Mouse (Mus musculus): ENCODE results near the gene Nelfe. TPM values are rescaled to one million over a fixed set of nuclear protein-coding genes. Genes with fewer than 3 reads are reported as not detected.

Nelfe gene
- polyA plus RNA-seq, 1 experiment, result 18.3 TPM

DNA sequence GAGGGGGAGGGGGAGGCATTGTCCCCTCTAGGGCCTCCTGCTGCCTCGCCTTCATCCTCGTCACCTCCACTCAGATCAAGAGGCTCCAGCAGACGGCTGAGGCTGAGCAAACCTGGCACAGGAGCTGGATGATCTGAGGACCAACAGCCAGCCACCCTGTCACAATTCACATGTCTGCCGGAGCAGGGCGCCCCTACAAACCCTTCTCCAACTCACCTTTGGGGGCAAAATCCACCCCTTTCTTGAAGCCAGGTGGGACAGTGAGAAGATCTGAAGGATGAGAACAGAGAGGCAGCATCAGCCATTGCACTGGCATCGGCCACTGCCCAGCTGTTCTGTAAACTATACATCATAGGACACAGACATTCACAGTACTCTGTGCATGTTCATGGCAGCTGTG lies 3.0 kb upstream of the Nelfe start:
- peaks cover 7% of the 10 kb centered on the region; the same call in 1 of the 2 replicates for H3K4me1 ChIP-seq (ENCODE audit: control insufficient read depth, insufficient read depth, insufficient read length, low read length)
- H3K27me3 ChIP-seq (ENCODE audit: control insufficient read depth, insufficient read depth, low read length), result no peaks in the 10 kb centered on the region
- H3K27ac ChIP-seq (ENCODE audit: insufficient read depth, low read depth, low read length), result no peak overlapping the region
- TF ChIP-seq CTCF (IDR thresholded peaks at IDR 0.05; ENCODE audit: extremely low read depth, insufficient read length, insufficient replicate concordance, low read depth, low read length) (no peak), POLR2A (IDR thresholded peaks at IDR 0.05; ENCODE audit: low read depth, low read length) (no peak)
- no peak overlapping the region for H3K4me3 ChIP-seq (ENCODE audit: low read depth, low read length)
- WGBS, result 88% methylated on average over 6 of the region's 6 CpGs
- peaks cover 50% of the 10 kb centered on the region for H3K36me3 ChIP-seq (ENCODE audit: control insufficient read depth, insufficient read depth, low read length)

DNA sequence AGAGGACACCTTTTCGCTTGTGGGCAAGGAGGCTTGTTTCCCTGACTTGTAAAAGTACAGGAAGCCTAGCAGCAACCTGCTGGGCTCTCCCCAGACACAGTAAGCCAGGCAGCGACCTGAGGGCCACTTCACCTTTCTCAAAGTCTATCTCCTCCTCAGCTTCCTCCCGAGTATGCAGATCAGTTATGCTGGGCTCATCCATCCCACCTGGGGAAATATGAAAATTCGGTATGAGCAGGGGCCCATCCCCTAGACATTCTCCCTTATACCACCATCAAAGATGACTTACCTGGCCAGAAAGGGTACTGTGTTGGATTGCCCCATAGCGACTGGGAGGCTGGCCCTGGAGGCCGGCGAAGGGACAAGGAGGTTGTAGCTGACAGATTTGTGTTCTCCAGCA lies 2.6 kb upstream of the Nelfe start:
- Histone ChIP-seq H3K4me3 (ENCODE audit: low read depth, low read length) (no peak overlapping the region), H3K27me3 (ENCODE audit: control insufficient read depth, insufficient read depth, low read length) (no peaks in the 10 kb centered on the region), H3K27ac (ENCODE audit: insufficient read depth, low read depth, low read length) (no peak overlapping the region), H3K36me3 (ENCODE audit: control insufficient read depth, insufficient read depth, low read length) (peaks cover 50% of the 10 kb centered on the region), H3K4me1 (ENCODE audit: control insufficient read depth, insufficient read depth, insufficient read length, low read length) (peaks cover 7% of the 10 kb centered on the region; the same call in 1 of the 2 replicates)
- 92% methylated on average over 7 of the region's 7 CpGs for WGBS
- TF ChIP-seq CTCF (IDR thresholded peaks at IDR 0.05; ENCODE audit: extremely low read depth, insufficient read length, insufficient replicate concordance, low read depth, low read length) (no peak), POLR2A (IDR thresholded peaks at IDR 0.05; ENCODE audit: low read depth, low read length) (no peak)

DNA sequence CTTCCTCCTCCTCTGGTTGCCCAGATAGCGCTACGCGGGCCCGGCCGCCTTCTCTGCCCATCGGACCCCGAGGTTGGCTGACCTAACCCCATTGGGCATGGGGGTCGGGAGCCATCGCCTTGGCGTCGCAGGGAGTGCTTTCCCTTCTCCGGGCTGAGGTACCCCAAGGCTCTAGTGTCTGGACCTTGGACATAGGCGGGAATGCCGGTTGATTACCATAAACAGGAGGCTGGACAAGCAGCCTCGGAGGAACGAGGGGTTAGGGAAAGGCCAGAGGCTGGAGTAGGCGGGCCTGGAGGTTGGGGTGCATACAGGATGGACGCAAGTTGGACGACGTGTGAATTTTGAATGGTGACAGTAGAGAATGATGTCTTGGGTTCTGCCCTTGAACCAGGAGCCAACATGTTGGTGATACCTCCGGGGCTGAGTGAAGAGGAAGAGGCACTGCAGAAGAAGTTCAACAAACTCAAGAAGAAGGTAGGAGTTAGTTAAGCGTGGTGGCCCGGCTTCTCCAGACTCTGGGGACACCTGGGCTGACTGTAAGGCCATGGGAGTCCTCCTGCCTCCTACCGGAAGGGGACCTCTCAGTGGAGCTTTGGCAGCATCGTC lies 430 bp downstream of the Nelfe start:
- Histone ChIP-seq H3K27ac (ENCODE audit: insufficient read depth, low read depth, low read length) (peak overlapping the region; percentile 60), H3K4me1 (ENCODE audit: control insufficient read depth, insufficient read depth, insufficient read length, low read length) (peaks cover 7% of the 10 kb centered on the region; the same call in 1 of the 2 replicates), H3K36me3 (ENCODE audit: control insufficient read depth, insufficient read depth, low read length) (peaks cover 43% of the 10 kb centered on the region), H3K4me3 (ENCODE audit: low read depth, low read length) (peak overlapping the region; percentile 74), H3K27me3 (ENCODE audit: control insufficient read depth, insufficient read depth, low read length) (no peaks in the 10 kb centered on the region)
- 2% methylated on average over 25 of the region's 25 CpGs for WGBS
- TF ChIP-seq CTCF (IDR thresholded peaks at IDR 0.05; ENCODE audit: extremely low read depth, insufficient read length, insufficient replicate concordance, low read depth, low read length) (no peak), POLR2A (IDR thresholded peaks at IDR 0.05; ENCODE audit: low read depth, low read length) (no peak)

DNA sequence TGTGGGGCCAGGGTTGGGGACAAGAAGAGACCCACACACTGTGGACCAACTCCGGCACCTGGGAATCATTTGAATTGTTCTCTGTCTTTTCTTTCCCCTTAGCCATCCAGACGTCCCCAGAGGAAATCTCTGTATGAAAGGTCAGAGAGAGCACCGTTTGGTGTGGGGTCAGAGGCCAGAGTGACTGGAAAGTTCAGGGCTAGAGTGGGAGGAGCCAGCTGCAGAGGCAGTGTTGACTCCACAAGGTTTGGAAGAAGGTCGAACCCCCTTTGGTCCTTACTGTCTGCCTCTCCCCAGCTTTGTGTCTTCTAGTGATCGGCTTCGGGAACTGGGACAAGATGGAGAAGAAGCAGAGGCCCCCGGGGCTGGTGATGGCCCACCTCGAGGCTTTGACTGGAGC lies 3.3 kb downstream of the Nelfe start:
- TF ChIP-seq POLR2A (IDR thresholded peaks at IDR 0.05; ENCODE audit: low read depth, low read length) (no peak), CTCF (IDR thresholded peaks at IDR 0.05; ENCODE audit: extremely low read depth, insufficient read length, insufficient replicate concordance, low read depth, low read length) (no peak)
- WGBS, result 81% methylated on average over 8 of the region's 8 CpGs
- Histone ChIP-seq H3K27me3 (ENCODE audit: control insufficient read depth, insufficient read depth, low read length) (no peaks in the 10 kb centered on the region), H3K4me1 (ENCODE audit: control insufficient read depth, insufficient read depth, insufficient read length, low read length) (peaks cover 7% of the 10 kb centered on the region; the same call in 1 of the 2 replicates), H3K36me3 (ENCODE audit: control insufficient read depth, insufficient read depth, low read length) (peaks cover 40% of the 10 kb centered on the region), H3K4me3 (ENCODE audit: low read depth, low read length) (no peak overlapping the region), H3K27ac (ENCODE audit: insufficient read depth, low read depth, low read length) (no peak overlapping the region)

DNA sequence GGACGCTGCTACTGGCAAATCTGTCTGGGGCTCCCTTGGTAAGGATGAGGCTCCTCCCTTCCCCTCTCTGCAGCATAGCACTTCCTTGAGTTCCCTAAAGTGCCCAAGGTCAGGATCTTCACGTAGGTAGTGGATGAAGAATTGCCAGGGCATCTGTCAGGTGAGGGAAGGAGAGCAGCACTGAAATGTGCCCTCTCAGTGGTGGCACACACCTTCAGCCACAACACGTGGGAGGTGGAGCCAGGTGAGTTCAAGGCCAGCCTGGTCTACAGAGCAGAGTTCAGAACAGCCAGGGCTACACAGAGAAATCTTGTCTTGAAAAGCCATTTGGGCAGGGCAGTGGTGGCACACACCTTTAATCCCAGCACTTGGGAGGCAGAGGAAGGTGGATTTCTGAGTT lies 4.6 kb downstream of the Nelfe start:
- no peak for TF ChIP-seq CTCF (IDR thresholded peaks at IDR 0.05; ENCODE audit: extremely low read depth, insufficient read length, insufficient replicate concordance, low read depth, low read length)
- no peak for TF ChIP-seq POLR2A (IDR thresholded peaks at IDR 0.05; ENCODE audit: low read depth, low read length)
- no peaks in the 10 kb centered on the region for H3K27me3 ChIP-seq (ENCODE audit: control insufficient read depth, insufficient read depth, low read length)
- H3K36me3 ChIP-seq (ENCODE audit: control insufficient read depth, insufficient read depth, low read length), result peaks cover 50% of the 10 kb centered on the region
- H3K27ac ChIP-seq (ENCODE audit: insufficient read depth, low read depth, low read length), result no peak overlapping the region
- 43% methylated on average over 3 of the region's 3 CpGs for WGBS
- peaks cover 4% of the 10 kb centered on the region; the same call in 1 of the 2 replicates for H3K4me1 ChIP-seq (ENCODE audit: control insufficient read depth, insufficient read depth, insufficient read length, low read length)
- H3K4me3 ChIP-seq (ENCODE audit: low read depth, low read length), result no peak overlapping the region

DNA sequence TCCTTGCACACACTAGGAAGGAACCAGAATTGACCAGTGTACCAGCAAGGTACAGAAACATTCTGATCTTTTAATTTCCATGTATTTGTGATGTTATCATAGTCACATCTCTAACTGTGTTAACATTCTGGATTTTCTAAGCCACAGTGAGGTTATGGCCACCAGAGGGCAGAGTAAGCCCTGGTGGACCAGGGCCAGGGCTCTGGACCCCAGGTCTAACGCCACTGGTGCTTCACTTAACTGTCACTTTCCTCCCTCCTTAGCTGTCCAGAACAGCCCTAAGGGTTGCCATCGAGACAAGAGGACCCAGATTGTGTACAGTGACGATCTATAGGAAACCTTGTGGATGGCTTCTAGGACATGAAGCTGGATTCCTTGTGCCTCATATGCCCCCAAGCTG lies 5.6 kb downstream of the Nelfe start:
- Histone ChIP-seq H3K27me3 (ENCODE audit: control insufficient read depth, insufficient read depth, low read length) (no peaks in the 10 kb centered on the region), H3K4me3 (ENCODE audit: low read depth, low read length) (no peak overlapping the region), H3K36me3 (ENCODE audit: control insufficient read depth, insufficient read depth, low read length) (peaks cover 54% of the 10 kb centered on the region), H3K4me1 (ENCODE audit: control insufficient read depth, insufficient read depth, insufficient read length, low read length) (peaks cover 12% of the 10 kb centered on the region; the same call in 1 of the 2 replicates), H3K27ac (ENCODE audit: insufficient read depth, low read depth, low read length) (no peak overlapping the region)
- 31% methylated on average over 3 of the region's 3 CpGs for WGBS
- TF ChIP-seq CTCF (IDR thresholded peaks at IDR 0.05; ENCODE audit: extremely low read depth, insufficient read length, insufficient replicate concordance, low read depth, low read length), result peak; percentile 89; the same call in 1 of the 2 replicates
- TF ChIP-seq POLR2A (IDR thresholded peaks at IDR 0.05; ENCODE audit: low read depth, low read length), result no peak

DNA sequence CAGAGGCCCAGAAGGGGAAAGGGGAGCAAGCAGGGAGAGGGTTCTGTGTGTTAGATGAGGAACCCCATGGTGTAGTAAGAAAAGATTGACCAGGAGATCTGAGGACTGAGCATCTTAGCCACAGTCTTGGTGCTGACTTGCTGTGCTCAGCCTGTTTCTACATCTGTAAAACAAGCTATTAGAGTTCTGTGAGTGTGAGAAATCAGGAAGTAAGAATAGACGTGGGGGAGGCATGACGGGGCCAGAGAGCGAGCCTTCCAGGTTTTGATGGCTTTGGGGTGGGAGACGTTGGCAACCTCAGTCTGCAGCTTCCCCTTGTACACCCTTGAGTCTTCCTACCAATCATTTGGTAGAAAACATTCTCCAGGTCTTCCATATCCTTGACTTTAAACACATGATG lies 8.5 kb downstream of the Nelfe start:
- H3K4me1 ChIP-seq (ENCODE audit: control insufficient read depth, insufficient read depth, insufficient read length, low read length), result peaks cover 25% of the 10 kb centered on the region; the same call in 1 of the 2 replicates
- 77% methylated on average over 4 of the region's 4 CpGs for WGBS
- no peak overlapping the region for H3K27ac ChIP-seq (ENCODE audit: insufficient read depth, low read depth, low read length)
- no peak overlapping the region for H3K4me3 ChIP-seq (ENCODE audit: low read depth, low read length)
- H3K27me3 ChIP-seq (ENCODE audit: control insufficient read depth, insufficient read depth, low read length), result no peaks in the 10 kb centered on the region
- no peak for TF ChIP-seq POLR2A (IDR thresholded peaks at IDR 0.05; ENCODE audit: low read depth, low read length)
- TF ChIP-seq CTCF (IDR thresholded peaks at IDR 0.05; ENCODE audit: extremely low read depth, insufficient read length, insufficient replicate concordance, low read depth, low read length), result no peak
- peaks cover 50% of the 10 kb centered on the region for H3K36me3 ChIP-seq (ENCODE audit: control insufficient read depth, insufficient read depth, low read length)
